Mouse (Mus musculus): ENCODE data around the gene Trio. TPM values are rescaled to one million over a fixed set of nuclear protein-coding genes. Genes with fewer than 3 reads are reported as not detected.

The Trio gene
- polyA plus RNA-seq, 1 experiment = 24.7 TPM

DNA sequence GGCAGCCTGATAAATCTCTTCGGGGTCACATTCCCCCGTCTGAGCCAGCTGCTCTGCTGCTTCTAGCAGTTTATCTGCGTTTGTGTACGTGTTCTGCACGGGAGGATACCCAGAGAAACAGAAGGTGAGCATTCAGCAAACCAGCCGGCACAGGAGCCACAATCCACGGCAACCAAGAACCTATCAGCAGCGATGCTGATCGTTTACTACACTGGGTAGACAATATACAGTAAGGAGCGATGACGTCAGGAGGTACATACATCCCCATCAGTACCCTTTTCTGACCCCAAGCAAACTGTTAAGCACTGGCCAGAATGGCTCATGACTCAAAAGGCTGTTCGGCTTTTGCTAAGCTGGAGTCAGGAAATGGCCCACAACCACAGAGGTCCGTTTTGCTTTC is 154.4 kb downstream of the Trio start:
- TF ChIP-seq POLR2A (IDR thresholded peaks at IDR 0.05; ENCODE audit: borderline replicate concordance, control insufficient read depth, low read depth, low read length) (no peak), CTCF (IDR thresholded peaks at IDR 0.05; ENCODE audit: control insufficient read depth, insufficient read depth, low read length) (no peak)
- H3K4me1 ChIP-seq (ENCODE audit: control insufficient read depth, insufficient read depth, low read length) = no peaks in the 10 kb centered on the region; the same call in none of the 2 replicates
- 61% methylated on average over 13 of the region's 13 CpGs for WGBS
- H3K27ac ChIP-seq (ENCODE audit: control insufficient read depth, insufficient read depth, low read depth, low read length, poor library complexity) = no peak overlapping the region
- H3K4me3 ChIP-seq (replicated peaks; ENCODE audit: control insufficient read depth, low read depth, low read length) = no peak overlapping the region

DNA sequence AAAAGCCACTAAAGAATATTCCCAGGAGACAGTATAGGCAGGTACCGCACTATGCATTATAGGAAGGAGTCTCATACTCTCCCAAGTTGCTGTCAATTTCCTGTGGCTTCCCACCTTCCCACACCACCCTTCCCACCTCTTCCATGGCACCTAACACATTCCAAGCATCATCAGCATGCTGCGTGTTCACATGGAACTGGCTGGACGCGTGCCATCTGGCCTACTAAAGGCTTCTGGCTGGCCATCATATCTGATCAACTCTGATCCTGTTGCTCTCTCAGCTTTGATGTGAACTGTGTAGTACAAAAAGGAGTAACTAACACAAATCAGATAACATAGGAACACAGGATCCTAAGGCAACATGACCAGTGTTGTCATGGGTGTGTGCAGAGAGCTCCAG is 156.6 kb downstream of the Trio start:
- no peaks in the 10 kb centered on the region; the same call in 1 of the 2 replicates for H3K4me1 ChIP-seq (ENCODE audit: control insufficient read depth, insufficient read depth, low read length)
- no peak overlapping the region for H3K27ac ChIP-seq (ENCODE audit: control insufficient read depth, insufficient read depth, low read depth, low read length, poor library complexity)
- 86% methylated on average over 4 of the region's 4 CpGs for WGBS
- TF ChIP-seq CTCF (IDR thresholded peaks at IDR 0.05; ENCODE audit: control insufficient read depth, insufficient read depth, low read length) (no peak), POLR2A (IDR thresholded peaks at IDR 0.05; ENCODE audit: borderline replicate concordance, control insufficient read depth, low read depth, low read length) (no peak)
- H3K4me3 ChIP-seq (replicated peaks; ENCODE audit: control insufficient read depth, low read depth, low read length) = no peak overlapping the region

DNA sequence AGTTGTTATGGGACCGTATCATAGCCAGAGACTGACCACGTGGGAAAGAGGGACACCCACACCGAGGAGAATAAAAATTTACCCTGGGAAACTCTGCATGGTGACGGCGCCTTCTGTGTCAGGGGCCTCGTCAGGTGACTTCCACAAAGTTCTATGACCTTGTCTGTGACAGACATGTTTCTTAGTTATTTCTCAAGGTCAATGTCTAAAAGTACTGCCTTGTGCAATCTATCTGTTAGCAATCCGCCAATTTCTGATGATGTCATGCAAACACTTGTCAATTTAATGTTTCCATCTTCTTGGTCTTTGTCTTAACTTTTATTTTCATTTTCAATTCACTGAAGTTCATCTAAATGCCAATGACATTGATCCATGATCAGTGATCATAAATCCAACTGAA is 157.8 kb downstream of the Trio start:
- H3K27ac ChIP-seq (ENCODE audit: control insufficient read depth, insufficient read depth, low read depth, low read length, poor library complexity) = no peak overlapping the region
- TF ChIP-seq CTCF (IDR thresholded peaks at IDR 0.05; ENCODE audit: control insufficient read depth, insufficient read depth, low read length) (no peak), POLR2A (IDR thresholded peaks at IDR 0.05; ENCODE audit: borderline replicate concordance, control insufficient read depth, low read depth, low read length) (no peak)
- H3K4me3 ChIP-seq (replicated peaks; ENCODE audit: control insufficient read depth, low read depth, low read length) = no peak overlapping the region
- H3K4me1 ChIP-seq (ENCODE audit: control insufficient read depth, insufficient read depth, low read length) = no peaks in the 10 kb centered on the region; the same call in 1 of the 2 replicates
- WGBS = 83% methylated on average over 7 of the region's 7 CpGs

DNA sequence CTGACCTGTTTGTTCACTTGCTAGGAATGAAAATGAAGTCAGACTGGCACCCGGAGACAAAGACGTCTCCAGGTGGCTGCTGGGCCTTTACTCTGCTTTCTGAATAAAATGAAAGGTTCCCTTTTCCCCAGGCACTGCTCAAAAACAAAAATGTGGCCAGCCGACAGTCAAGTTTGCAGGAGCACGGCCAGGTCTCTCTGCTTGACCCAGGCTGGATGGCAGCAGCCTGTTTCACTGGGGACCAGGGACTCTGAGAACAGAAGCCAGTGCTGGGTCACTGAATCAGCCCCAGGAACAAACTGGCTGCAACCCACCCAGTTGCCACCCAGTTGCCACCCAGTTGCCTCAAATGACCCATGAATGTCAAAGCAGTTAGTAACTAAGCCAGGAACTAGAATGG is 159.2 kb downstream of the Trio start:
- Histone ChIP-seq H3K4me1 (ENCODE audit: control insufficient read depth, insufficient read depth, low read length) (no peaks in the 10 kb centered on the region; the same call in 1 of the 2 replicates), H3K27ac (ENCODE audit: control insufficient read depth, insufficient read depth, low read depth, low read length, poor library complexity) (no peak overlapping the region), H3K4me3 (replicated peaks; ENCODE audit: control insufficient read depth, low read depth, low read length) (no peak overlapping the region)
- no peak for TF ChIP-seq POLR2A (IDR thresholded peaks at IDR 0.05; ENCODE audit: borderline replicate concordance, control insufficient read depth, low read depth, low read length)
- 76% methylated on average over 4 of the region's 4 CpGs for WGBS

DNA sequence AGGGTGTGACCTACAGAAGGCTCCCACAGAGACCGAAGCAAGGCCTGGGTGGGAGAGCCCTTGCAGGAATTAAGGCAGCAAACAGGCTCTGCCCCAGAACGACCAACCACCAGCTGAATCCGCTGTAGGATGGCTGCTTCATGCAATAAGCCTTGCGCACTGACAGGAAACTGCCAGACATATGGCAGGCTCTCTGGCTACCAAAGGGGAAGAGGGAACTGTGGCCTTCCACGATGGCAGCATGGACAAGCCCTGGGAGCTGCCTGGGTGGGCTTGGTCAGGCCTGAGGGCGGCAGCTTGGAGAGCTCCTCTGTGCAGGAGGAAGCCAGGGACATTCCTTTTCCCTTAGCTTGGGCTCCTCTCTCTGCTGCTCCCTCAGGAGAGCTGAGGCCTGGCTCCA is 159.6 kb downstream of the Trio start:
- H3K27ac ChIP-seq (ENCODE audit: control insufficient read depth, insufficient read depth, low read depth, low read length, poor library complexity) = no peak overlapping the region
- no peaks in the 10 kb centered on the region; the same call in 1 of the 2 replicates for H3K4me1 ChIP-seq (ENCODE audit: control insufficient read depth, insufficient read depth, low read length)
- no peak for TF ChIP-seq CTCF (IDR thresholded peaks at IDR 0.05; ENCODE audit: control insufficient read depth, insufficient read depth, low read length)
- no peak for TF ChIP-seq POLR2A (IDR thresholded peaks at IDR 0.05; ENCODE audit: borderline replicate concordance, control insufficient read depth, low read depth, low read length)
- 47% methylated on average over 6 of the region's 6 CpGs for WGBS
- H3K4me3 ChIP-seq (replicated peaks; ENCODE audit: control insufficient read depth, low read depth, low read length) = no peak overlapping the region

DNA sequence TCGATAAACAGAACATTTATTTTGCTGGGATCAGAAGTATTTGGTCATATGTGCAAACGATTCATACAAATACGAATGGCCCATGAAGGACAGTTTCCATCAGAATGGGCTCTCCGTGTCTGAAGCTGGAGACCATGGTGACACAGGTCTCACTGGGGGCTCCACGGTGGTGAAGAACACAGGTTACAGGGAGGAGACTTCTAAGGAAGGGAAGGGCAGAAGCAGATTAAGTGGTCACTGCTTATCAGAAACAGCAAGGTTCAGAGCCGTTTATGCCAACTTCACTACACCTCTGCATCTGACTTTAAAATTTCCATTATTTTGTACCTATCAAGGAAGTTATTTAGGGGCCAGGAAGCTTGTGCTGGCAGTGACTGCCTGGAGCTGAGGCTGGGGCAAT is 161.3 kb downstream of the Trio start:
- Histone ChIP-seq H3K27ac (ENCODE audit: control insufficient read depth, insufficient read depth, low read depth, low read length, poor library complexity) (no peak overlapping the region), H3K4me3 (replicated peaks; ENCODE audit: control insufficient read depth, low read depth, low read length) (no peak overlapping the region), H3K4me1 (ENCODE audit: control insufficient read depth, insufficient read depth, low read length) (no peaks in the 10 kb centered on the region; the same call in 1 of the 2 replicates)
- TF ChIP-seq CTCF (IDR thresholded peaks at IDR 0.05; ENCODE audit: control insufficient read depth, insufficient read depth, low read length) = no peak
- no peak for TF ChIP-seq POLR2A (IDR thresholded peaks at IDR 0.05; ENCODE audit: borderline replicate concordance, control insufficient read depth, low read depth, low read length)
- 71% methylated on average over 6 of the region's 6 CpGs for WGBS

DNA sequence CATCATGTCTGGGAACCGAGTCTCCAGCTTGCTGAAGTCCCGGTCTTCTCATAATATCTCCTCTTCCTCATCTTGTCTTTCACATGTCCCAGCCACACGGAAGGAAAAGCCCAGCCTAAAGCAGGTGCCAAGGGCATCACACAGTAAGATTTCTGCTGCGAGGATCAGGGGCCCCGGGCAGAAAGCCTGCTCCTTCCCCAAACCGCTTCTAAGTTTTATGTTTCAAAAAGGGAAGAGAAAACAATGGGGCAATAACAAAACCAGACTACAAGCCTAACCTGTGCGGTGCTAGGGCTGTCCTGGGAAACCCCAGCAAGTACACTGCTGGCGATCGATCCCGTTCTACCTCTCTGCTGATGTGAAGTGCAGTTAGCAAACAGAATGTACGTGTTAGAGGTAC is 162.7 kb downstream of the Trio start:
- no peak overlapping the region for H3K27ac ChIP-seq (ENCODE audit: control insufficient read depth, insufficient read depth, low read depth, low read length, poor library complexity)
- TF ChIP-seq POLR2A (IDR thresholded peaks at IDR 0.05; ENCODE audit: borderline replicate concordance, control insufficient read depth, low read depth, low read length) (no peak), CTCF (IDR thresholded peaks at IDR 0.05; ENCODE audit: control insufficient read depth, insufficient read depth, low read length) (no peak)
- 49% methylated on average over 11 of the region's 11 CpGs for WGBS
- H3K4me3 ChIP-seq (replicated peaks; ENCODE audit: control insufficient read depth, low read depth, low read length) = no peak overlapping the region
- no peaks in the 10 kb centered on the region for H3K4me1 ChIP-seq (ENCODE audit: control insufficient read depth, insufficient read depth, low read length)

DNA sequence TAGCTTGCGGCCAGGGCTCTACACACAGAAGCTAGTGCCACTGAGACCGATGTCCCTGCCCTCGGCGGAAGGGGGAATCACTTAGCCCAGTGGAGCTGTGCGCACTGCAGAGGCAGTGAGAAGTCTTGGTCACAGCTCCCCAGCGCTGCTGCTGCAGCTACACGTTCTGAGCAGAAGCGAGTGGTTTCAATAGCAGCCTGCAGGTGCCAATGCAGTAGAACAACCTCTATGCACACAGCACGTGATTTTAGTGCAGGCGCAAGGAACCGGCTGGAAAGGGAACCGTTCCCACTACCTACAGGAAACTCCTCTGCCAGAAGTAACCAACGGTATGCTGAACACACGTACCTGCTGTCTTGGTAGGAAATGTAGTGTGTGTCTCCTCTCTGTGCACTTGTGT is 165.2 kb downstream of the Trio start:
- Histone ChIP-seq H3K27ac (ENCODE audit: control insufficient read depth, insufficient read depth, low read depth, low read length, poor library complexity) (no peak overlapping the region), H3K4me3 (replicated peaks; ENCODE audit: control insufficient read depth, low read depth, low read length) (no peak overlapping the region), H3K4me1 (ENCODE audit: control insufficient read depth, insufficient read depth, low read length) (no peaks in the 10 kb centered on the region; the same call in 1 of the 2 replicates)
- TF ChIP-seq POLR2A (IDR thresholded peaks at IDR 0.05; ENCODE audit: borderline replicate concordance, control insufficient read depth, low read depth, low read length) (no peak), CTCF (IDR thresholded peaks at IDR 0.05; ENCODE audit: control insufficient read depth, insufficient read depth, low read length) (no peak)
- 90% methylated on average over 14 of the region's 14 CpGs for WGBS

DNA sequence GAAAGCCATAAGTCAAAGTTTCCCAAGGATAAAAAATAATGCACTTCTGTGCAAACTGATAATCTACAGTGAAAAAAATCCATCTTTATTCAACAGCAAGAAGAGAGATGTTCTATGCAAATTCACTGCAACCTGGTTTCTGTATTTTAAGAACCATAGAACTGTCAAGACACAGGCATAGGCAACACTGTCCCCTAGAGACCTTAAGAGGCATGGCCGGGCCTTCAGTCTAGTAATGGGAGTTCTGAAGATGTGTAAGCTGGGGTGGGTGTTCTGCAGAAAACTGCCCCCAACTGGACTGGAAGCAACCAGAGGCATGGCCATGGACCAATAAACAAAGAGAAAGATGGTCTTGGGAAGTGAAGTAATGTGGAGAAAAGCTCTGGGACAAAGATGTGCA is 166.1 kb downstream of the Trio start:
- H3K27ac ChIP-seq (ENCODE audit: control insufficient read depth, insufficient read depth, low read depth, low read length, poor library complexity) = no peak overlapping the region
- H3K4me3 ChIP-seq (replicated peaks; ENCODE audit: control insufficient read depth, low read depth, low read length) = no peak overlapping the region
- TF ChIP-seq CTCF (IDR thresholded peaks at IDR 0.05; ENCODE audit: control insufficient read depth, insufficient read depth, low read length) (no peak), POLR2A (IDR thresholded peaks at IDR 0.05; ENCODE audit: borderline replicate concordance, control insufficient read depth, low read depth, low read length) (no peak)
- WGBS = 67% methylated on average over 1 of the region's 1 CpGs
- H3K4me1 ChIP-seq (ENCODE audit: control insufficient read depth, insufficient read depth, low read length) = no peaks in the 10 kb centered on the region; the same call in 1 of the 2 replicates
